Mouse (Mus musculus) small intestine, adult 2 months (tissue): Measurements from ENCODE around the gene Cd19. TPM values are rescaled to one million over a fixed set of nuclear protein-coding genes. Genes with fewer than 3 reads are reported as not detected.
"Not testable (repeated sequence)": the region's sequence is repeated elsewhere in the genome, so short reads cannot be mapped to it uniquely, and the experiment has no call there.

Experiments
- H3K27ac ChIP-seq: fragments of 200-500 bp; 2 replicates; pipeline ENCODE4 v1.5.1; 2012; ENCODE audit warnings: low read depth, low read length, control low read depth, inconsistent platforms; ENCODE audit not compliant: insufficient read depth
- H3K27me3 ChIP-seq: fragments of 200-500 bp; 2 replicates; pipeline ENCODE4 v1.6.1; 2012; ENCODE audit warnings: mild to moderate bottlenecking, moderate library complexity, low read length, inconsistent platforms; ENCODE audit not compliant: control insufficient read depth, insufficient read depth
- H3K36me3 ChIP-seq: fragments of 200-500 bp; 2 replicates; pipeline ENCODE4 v1.6.1; 2012; ENCODE audit warnings: mild to moderate bottlenecking, low read length, control low read depth, inconsistent platforms; ENCODE audit not compliant: control insufficient read depth, insufficient read depth
- H3K4me1 ChIP-seq: fragments of 200-500 bp; 2 replicates; pipeline ENCODE4 v1.6.1; 2012; ENCODE audit warnings: low read length, inconsistent platforms, mixed read lengths; ENCODE audit not compliant: control insufficient read depth, insufficient read depth, insufficient read length
- H3K4me3 ChIP-seq: fragments of 200-500 bp; 2 replicates; pipeline ENCODE4 v1.5.1; 2012; ENCODE audit warnings: low read depth, mild to moderate bottlenecking, control low read depth, inconsistent platforms, low read length, moderate library complexity
- CTCF ChIP-seq: fragments of 200-500 bp; IDR thresholded peaks from 2 replicates; pipeline ENCODE4 v1.5.1; 2012; ENCODE audit warnings: low read depth, mild to moderate bottlenecking, control low read depth, inconsistent platforms, low read length, moderate library complexity, mixed read lengths; ENCODE audit not compliant: insufficient replicate concordance, insufficient read length; ENCODE audit errors: extremely low read depth
- POLR2A ChIP-seq: fragments of 200-500 bp; IDR thresholded peaks from 2 replicates; pipeline ENCODE4 v1.6.1; 2012; ENCODE audit warnings: low read depth, mild to moderate bottlenecking, control low read depth, inconsistent platforms, low read length, moderate library complexity
- WGBS: fragments of 180-500 bp; shearing (Covaris S2); methylation state at CpG from one replicate; pipeline ENCODE4 v1.1.7; 2018; 5-methylcytosine and 5-hydroxymethylcytosine counted together
- polyA plus RNA-seq: library from polyadenylated mRNA; depleted of rRNA; stranded (reverse); fragments of >200 nt; gene quantifications from 2 replicates; pipeline ENCODE4 v1.2.3, GENCODE M21; 2012

Cd19 gene
- polyA plus RNA-seq, 1 experiment, result 8.0 TPM

DNA sequence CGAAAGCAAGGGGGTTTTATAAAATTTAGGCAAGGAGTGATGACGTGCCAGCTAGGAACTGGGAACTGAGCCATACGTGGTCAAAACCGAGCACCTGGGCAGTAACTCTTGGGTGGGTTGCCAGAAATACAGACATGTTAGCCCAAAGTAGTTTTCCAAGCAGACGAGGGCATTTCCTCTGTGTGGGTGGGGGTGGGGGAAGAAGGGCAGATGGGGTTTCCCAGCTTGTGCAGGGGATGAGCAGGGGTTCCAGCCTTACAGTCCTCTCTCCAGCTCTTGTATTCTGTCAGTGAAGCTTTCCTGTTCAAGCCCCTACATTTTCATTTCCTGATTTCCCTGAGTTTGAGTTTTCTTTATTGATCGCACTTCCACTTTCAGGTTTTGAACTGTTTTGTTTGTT is 9.5 kb upstream of the Cd19 start:
- H3K36me3 ChIP-seq, result no peaks in the 10 kb centered on the region
- no peak overlapping the region for H3K27ac ChIP-seq
- TF ChIP-seq POLR2A, result no peak
- WGBS, result 79% methylated on average over 6 of the region's 6 CpGs
- no peaks in the 10 kb centered on the region for H3K27me3 ChIP-seq
- H3K4me1 ChIP-seq, result peaks cover 4% of the 10 kb centered on the region; the same call in 1 of the 2 replicates
- no peak overlapping the region for H3K4me3 ChIP-seq

DNA sequence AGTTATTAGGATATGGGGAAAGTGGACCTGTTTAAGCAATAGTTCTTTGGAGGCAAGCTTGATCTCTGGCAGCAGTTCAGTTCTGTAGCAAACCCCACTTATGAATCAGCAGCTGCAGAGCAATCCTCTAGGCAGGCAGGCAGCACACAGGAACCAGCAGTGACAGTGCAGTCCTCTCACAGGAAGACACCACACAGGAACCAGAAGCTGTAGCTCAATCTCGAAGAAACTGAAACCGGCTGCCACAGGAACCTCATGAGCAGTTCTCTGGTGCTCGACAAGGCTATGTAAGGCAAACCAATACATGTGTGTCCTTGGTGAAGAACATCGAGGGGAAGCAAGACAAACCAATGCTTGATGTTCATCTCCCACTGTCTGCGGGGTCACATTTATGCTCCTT is 7.1 kb upstream of the Cd19 start:
- Histone ChIP-seq H3K36me3 (no peaks in the 10 kb centered on the region), H3K27ac (no peak overlapping the region), H3K27me3 (no peaks in the 10 kb centered on the region), H3K4me3 (no peak overlapping the region), H3K4me1 (no peaks in the 10 kb centered on the region)
- TF ChIP-seq POLR2A, result no peak
- TF ChIP-seq CTCF, result no peak
- 76% methylated on average over 5 of the region's 5 CpGs for WGBS

DNA sequence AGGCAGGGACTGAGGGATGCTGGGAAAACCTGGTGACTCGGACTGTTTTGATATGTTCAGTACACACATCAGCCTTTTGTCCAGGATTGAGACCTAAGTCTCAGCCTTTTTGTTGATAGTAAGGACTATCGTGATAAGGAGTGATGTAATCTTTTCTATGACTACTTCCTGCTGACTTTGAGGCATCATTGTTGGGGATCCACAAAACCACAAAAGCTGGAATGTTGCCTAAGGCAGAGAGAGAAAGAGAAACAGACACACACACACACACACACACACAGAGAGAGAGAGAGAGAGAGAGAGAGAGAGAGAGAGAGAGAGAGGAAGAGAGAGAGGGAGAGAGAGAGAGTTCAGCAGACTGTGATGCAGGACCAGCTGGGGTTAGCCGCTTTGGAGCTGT is 3.8 kb upstream of the Cd19 start:
- Histone ChIP-seq H3K4me1 (no peaks in the 10 kb centered on the region), H3K4me3 (no peak overlapping the region), H3K36me3 (no peaks in the 10 kb centered on the region), H3K27ac (no peak overlapping the region), H3K27me3 (no peaks in the 10 kb centered on the region)
- TF ChIP-seq CTCF (no peak), POLR2A (no peak)
- WGBS, result 27% methylated on average over 3 of the region's 3 CpGs

DNA sequence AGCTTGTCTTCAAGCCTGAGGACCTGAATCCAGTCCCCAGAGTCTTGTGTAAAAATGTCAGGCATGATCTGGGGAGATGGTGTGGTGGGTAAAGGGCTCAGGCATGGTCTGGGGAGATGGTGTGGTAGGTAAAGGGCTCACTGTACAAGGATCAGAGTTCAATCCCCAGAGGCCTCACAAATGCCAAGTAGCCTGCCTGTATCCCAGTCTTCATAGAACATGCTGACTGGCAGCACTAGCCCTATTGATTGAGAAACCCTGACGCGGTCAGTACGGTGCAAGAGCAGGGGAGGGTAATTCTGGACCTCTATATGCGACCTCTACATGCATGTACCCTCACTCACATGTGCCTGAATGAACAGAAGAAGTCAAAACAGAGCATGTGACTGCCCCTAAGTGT is 2.9 kb upstream of the Cd19 start:
- Histone ChIP-seq H3K27me3 (no peaks in the 10 kb centered on the region), H3K27ac (no peak overlapping the region), H3K4me1 (no peaks in the 10 kb centered on the region), H3K36me3 (no peaks in the 10 kb centered on the region), H3K4me3 (no peak overlapping the region)
- no peak for TF ChIP-seq CTCF
- TF ChIP-seq POLR2A, result no peak
- WGBS, result 89% methylated on average over 4 of the region's 4 CpGs

- Histone ChIP-seq H3K27ac (no peak overlapping the region), H3K27me3 (no peaks in the 10 kb centered on the region), H3K4me1 (no peaks in the 10 kb centered on the region), H3K36me3 (no peaks in the 10 kb centered on the region), H3K4me3 (no peak overlapping the region)
- 75% methylated on average over 8 of the region's 8 CpGs for WGBS
- TF ChIP-seq POLR2A (no peak), CTCF (no peak)
Measured at GRCm38 (mm10) chr7:126417045-126417444, 2.4 kb upstream of the Cd19 start.

DNA sequence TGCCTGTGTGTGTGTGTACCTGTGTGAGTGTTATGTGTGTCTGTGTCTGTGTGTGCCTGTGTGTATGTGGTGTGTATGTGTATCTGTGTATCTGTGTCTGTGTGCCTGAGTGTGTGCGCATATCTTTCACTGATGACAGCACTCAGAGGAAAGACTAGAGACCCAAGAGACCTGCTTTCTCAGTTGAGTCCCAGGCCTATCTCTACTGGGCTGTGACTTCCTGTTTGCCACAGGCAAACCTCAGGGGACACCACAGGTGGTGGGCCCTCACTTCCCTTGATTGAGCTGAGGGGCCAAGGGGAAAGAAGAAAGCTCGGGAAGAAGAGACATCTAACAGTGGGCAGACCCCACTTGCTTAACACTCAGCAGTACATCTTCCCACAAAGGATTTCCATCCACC is 1.9 kb upstream of the Cd19 start:
- 79% methylated on average over 2 of the region's 2 CpGs for WGBS
- Histone ChIP-seq H3K27ac (no peak overlapping the region; the same call in 1 of the 2 replicates), H3K4me1 (no peaks in the 10 kb centered on the region), H3K4me3 (no peak overlapping the region), H3K36me3 (no peaks in the 10 kb centered on the region), H3K27me3 (no peaks in the 10 kb centered on the region)
- TF ChIP-seq POLR2A (no peak), CTCF (no peak)

GRCm38 (mm10) chr7:126411061-126411460 is 3.6 kb downstream of the Cd19 start:
- H3K27me3 ChIP-seq, result no peaks in the 10 kb centered on the region
- WGBS, result 85% methylated on average over 4 of the region's 4 CpGs
- no peak overlapping the region for H3K4me3 ChIP-seq
- TF ChIP-seq CTCF (no peak), POLR2A (no peak)
- no peaks in the 10 kb centered on the region for H3K4me1 ChIP-seq
- no peaks in the 10 kb centered on the region for H3K36me3 ChIP-seq
- no peak overlapping the region for H3K27ac ChIP-seq

- no peaks in the 10 kb centered on the region for H3K27me3 ChIP-seq
- no peaks in the 10 kb centered on the region for H3K36me3 ChIP-seq
- H3K4me1 ChIP-seq, result no peaks in the 10 kb centered on the region
- no peak overlapping the region for H3K4me3 ChIP-seq
- 79% methylated on average over 2 of the region's 2 CpGs for WGBS
- TF ChIP-seq CTCF (no peak), POLR2A (no peak)
- no peak overlapping the region for H3K27ac ChIP-seq
Measured at GRCm38 (mm10) chr7:126408686-126409085, 6.0 kb downstream of the Cd19 start.

DNA sequence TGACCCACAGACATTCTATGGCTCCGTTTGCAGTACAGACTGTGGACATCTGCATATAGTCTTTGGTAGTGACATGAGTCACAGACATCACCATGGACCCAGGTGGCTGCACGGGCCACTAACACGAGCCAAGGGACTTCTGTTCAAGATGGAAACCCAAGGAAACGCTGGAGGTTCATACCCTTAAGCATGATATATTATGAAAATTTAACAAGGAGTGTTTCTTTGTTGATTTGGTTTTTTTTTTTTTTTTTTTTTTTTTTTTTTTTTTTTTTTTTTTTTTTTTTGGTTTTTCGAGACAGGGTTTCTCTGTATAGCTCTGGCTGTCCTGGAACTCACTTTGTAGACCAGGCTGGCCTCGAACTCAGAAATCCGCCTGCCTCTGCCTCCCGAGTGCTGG is 12.2 kb downstream of the Cd19 start:
- not testable (repeated sequence) for H3K27ac ChIP-seq, H3K4me1 ChIP-seq
- 77% methylated on average over 8 of the region's 8 CpGs for WGBS

More for the DNA sequence above, 12.2 kb downstream of the Cd19 start:
- not testable (repeated sequence) for H3K27me3 ChIP-seq, H3K36me3 ChIP-seq, H3K4me3 ChIP-seq
